Mouse (Mus musculus) layer of hippocampus, postnatal 36 days (tissue): ENCODE data around the gene Ints12. TPM values are rescaled to one million over a fixed set of nuclear protein-coding genes. Genes with fewer than 3 reads are reported as not detected.

ENCODE experiments used
- DNase-seq, 2 experiments: peaks; one replicate each; pipeline ENCODE4 v3.0.0; 2022
- total RNA-seq, 2 experiments: library from RNA; stranded (reverse); gene quantifications; 2 replicates each; pipeline ENCODE4 v1.2.3; 2021

Ints12 gene
- total RNA-seq, 2 experiments from 2014 or later = 10.7 to 13.4 TPM

DNA sequence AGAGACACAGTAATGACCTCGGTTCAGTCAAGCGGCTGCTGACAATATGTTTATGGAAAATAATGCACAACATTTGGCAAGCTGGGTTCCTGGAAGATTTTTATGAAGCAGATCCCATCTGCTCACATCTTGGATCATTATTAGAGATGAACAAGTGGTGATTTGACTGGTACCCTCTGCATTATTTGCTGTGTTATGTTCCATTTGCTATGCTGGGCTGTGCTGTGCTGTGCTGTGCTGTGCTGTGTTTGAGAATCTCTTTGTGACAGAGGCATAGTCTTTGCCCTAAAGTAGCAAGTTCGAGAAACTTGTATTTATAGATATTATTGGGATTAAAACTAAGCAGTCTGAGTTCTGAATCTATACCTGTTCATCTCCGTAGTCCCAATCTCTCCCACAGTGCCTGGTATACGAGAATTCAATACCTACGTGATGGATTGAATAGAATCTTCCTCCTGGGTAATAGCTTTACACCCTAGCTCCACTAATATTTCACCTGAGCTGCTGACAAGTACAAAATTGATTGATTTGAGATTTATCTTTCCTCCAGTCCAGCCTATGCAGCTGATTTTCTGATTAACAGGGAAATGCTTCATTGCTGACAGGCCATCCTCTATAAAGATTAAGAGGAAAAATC is 53.0 kb downstream of the Ints12 start:
- no peak for DNase-seq

DNA sequence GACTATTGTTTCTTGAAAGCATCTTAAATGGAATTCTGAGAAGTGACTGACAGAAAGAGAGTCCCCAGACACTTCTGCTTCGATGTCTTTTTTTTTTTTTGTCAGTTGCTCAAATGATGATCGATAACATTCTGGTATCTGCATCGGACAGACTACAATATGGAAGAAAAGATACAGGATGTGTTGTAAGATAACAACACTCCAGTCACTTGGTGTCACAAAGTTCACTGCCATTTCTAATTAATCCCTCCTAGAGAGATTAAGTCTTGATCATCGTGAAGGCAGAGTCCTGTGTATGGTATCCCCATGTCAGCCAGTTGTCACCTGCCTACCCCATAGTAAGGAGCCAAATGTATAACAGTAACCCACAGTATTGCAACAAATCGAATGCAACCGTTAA is 60.0 kb downstream of the Ints12 start:
- DNase-seq = no peak

DNA sequence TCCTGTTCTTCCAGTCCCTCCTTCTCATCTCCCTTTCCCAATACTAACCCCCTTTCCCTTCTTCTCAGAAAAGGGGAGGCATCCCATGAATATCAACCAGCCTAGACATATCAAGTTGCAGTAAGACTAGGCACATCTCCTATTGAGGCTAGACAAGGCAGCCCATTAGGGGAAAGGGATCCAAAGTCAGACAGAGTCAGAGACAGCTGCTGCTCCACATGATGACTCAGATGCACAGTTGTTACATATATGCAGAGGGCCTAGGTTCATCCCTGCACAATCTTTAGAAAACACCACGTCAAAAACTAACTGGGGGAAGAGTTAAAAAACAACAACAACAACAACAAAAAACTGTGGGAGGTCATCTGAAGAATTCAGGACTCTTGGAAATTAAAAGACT is 61.2 kb downstream of the Ints12 start:
- DNase-seq = no peak

- DNase-seq = no peak
These were observed 62.0 kb downstream of the Ints12 start for GRCm38 (mm10) chr3:133153629-133154028.

DNA sequence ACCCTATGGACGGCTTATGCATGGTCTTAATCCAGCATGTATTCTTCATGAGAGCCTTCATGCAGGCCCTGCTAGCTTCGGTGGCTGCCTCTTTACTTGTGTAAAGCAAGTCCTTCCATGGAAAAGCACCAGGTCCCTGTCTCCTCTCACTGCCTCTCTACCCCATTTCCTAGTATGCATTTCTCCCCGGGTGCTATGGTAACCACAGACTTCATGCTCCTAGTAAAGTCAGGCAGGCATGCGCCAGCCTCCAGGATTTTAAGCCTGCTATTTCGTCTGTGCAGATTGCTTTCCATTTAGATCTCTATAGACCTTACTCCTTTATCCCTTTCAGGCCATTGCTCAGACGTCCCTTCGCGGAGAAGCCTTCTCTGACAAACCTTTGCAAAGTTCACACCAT is 63.0 kb downstream of the Ints12 start:
- peak; percentile 10 to 15 for DNase-seq

DNA sequence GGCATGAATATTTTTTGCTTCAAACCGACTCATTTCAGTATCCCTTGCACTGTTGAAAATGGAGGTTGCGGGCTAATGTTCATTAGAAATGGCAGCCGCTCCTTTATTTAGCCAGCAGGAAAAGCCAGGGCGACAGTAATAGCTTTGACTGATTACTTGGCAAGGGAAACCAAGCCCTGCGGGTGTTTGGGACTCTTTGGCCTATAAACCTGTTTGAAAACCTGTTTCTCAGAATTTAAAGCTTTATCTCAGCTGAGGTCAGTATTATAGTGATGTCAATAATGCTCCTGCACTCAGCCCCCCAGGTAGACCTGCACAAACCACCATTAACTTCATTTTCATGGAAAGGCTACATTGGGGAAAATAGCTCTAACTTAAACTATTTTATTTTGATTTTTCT is 66.6 kb downstream of the Ints12 start:
- DNase-seq = no peak

Other genes with a start within 250 kb of the Ints12 start
- 10 to 100 TPM; 14.3 to 19.8 TPM for gene Npnt, start 141.5 kb upstream of the Ints12 start, total RNA-seq
- 1 to 10 TPM; 9.7 TPM for gene Gstcd, start 193 bp downstream of the Ints12 start, total RNA-seq
- gene Arhgef38, start 143.1 kb downstream of the Ints12 start, total RNA-seq = not detected
- gene Ppa2, start 218.3 kb downstream of the Ints12 start, total RNA-seq = 10 to 100 TPM; 45.7 to 53.0 TPM